ENCODE assay signal across 8 mouse cellular contexts in the genomic region with DNA sequence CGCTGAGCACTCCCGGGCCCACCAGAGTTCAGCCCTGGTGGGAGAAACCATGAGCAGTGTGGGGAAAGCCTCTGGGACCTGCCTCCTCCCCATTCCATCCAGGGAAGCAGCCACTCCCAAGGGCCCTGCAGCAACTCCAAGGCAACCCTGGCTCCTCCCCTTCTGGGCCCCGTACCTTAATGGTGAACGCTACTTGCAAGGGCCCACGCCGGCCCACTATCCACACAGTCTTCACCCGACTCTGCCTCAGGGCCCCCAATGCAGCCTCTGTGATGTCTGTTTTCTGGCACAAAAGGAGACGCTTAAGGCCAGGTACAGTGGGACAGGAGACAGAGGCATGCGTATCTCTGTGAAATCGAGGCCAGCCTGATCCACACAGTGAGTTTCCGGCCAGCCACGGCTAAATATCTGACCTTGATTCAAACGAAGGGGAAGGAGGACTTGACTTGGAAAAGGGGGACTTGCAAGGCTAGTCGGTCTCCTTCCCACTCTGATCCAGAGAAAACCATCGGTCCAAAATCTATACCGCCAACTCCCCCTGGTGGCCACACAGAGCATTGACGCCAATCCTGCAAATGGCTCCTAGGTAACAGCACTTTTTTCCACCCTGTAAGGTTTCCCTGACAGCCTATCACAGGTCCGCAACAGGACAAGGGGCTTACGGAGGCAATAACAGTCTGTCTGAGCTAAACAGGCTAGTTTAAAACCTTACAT. TPM values are rescaled to one million over a fixed set of nuclear protein-coding genes. Genes with fewer than 3 reads are reported as not detected.
DNase-seq lines count a peak whose midpoint lies in the region; ATAC-seq and TF ChIP-seq lines count a peak whose summit lies in the region.

No protein-coding gene starts in this region.

- intact Hi-C loops in left cerebral cortex, postnatal 14 days (cut with DNase I), result loop anchor here (2.0 to 5.0 kb wide), 2 partner anchors 68 to 188 kb away; no protein-coding TSS in a partner anchor

- WGBS in heart, embryonic 11.5 days (ENCODE audit: insufficient replicate concordance), result 23% methylated on average over 19 of the region's 19 CpGs
- 29% methylated on average over 19 of the region's 19 CpGs for WGBS in hindbrain, postnatal 0 days
- 33% methylated on average over 19 of the region's 19 CpGs for WGBS in midbrain, embryonic 15.5 days

- no peak overlapping the region for H3K27ac ChIP-seq in heart, embryonic 11.5 days (ENCODE audit: low read depth, low read length)
- no peak overlapping the region for H3K27ac ChIP-seq in hindbrain, postnatal 0 days
- H3K27ac ChIP-seq in midbrain, embryonic 15.5 days, result no peak overlapping the region

- peak; percentile 97 for TF ChIP-seq CTCF in hindbrain, postnatal 0 days (IDR thresholded peaks at IDR 0.05; ENCODE audit: low read depth)

- no peaks in the 10 kb centered on the region for H3K9me3 ChIP-seq in heart, embryonic 11.5 days (replicated peaks; ENCODE audit: control insufficient read depth, low read length)
- H3K9me3 ChIP-seq in hindbrain, postnatal 0 days (ENCODE audit: low read length), result no peaks in the 10 kb centered on the region
- H3K9me3 ChIP-seq in midbrain, embryonic 15.5 days, result no peaks in the 10 kb centered on the region

- H3K4me1 ChIP-seq in heart, embryonic 11.5 days (ENCODE audit: control insufficient read depth, insufficient read depth, low read length), result peaks cover 16% of the 10 kb centered on the region
- peaks cover 11% of the 10 kb centered on the region; the same call in 1 of the 2 replicates for H3K4me1 ChIP-seq in hindbrain, postnatal 0 days (ENCODE audit: insufficient read depth, low read length)
- peaks cover 26% of the 10 kb centered on the region for H3K4me1 ChIP-seq in midbrain, embryonic 15.5 days

- no peak overlapping the region for H3K4me3 ChIP-seq in heart, embryonic 11.5 days (ENCODE audit: low read depth, low read length)
- no peak overlapping the region for H3K4me3 ChIP-seq in hindbrain, postnatal 0 days (ENCODE audit: low read length)
- H3K4me3 ChIP-seq in midbrain, embryonic 15.5 days, result no peak overlapping the region

- H3K36me3 ChIP-seq in heart, embryonic 11.5 days (ENCODE audit: control insufficient read depth, insufficient read depth, low read length), result peaks cover 2% of the 10 kb centered on the region; the same call in 1 of the 2 replicates
- H3K36me3 ChIP-seq in hindbrain, postnatal 0 days (ENCODE audit: insufficient read depth, low read length), result peaks cover 13% of the 10 kb centered on the region
- H3K36me3 ChIP-seq in midbrain, embryonic 15.5 days (replicated peaks), result 0 out of 2 replicates have a peak, but pooled peaks cover 7% of the 10 kb centered on the region
- H3K36me3 ChIP-seq in splenic B cell, adult 2 months (ENCODE audit: control insufficient read depth, insufficient read depth, low read length, poor library complexity, severe bottlenecking), result peaks cover 9% of the 10 kb centered on the region

- peak; percentile 96 for DNase-seq in heart, adult 11 months
- peak; percentile 96 for DNase-seq in cerebellum, adult 9-10 months
- peak; percentile 91 for DNase-seq in hindbrain, postnatal 0 days (ENCODE audit: low spot score)
- peak; percentile 89 for DNase-seq in left cerebral cortex, postnatal 14 days (ENCODE audit: low spot score in 2 of 2)
- peak; percentile 64 for DNase-seq in splenic B cell, adult 2 months (ENCODE audit: low read depth, low spot score)

- peaks cover 48% of the 10 kb centered on the region for H3K27me3 ChIP-seq in heart, embryonic 11.5 days (ENCODE audit: control insufficient read depth, insufficient read depth, low read length)
- peaks cover 39% of the 10 kb centered on the region for H3K27me3 ChIP-seq in hindbrain, postnatal 0 days (ENCODE audit: insufficient read depth, low read length)
- H3K27me3 ChIP-seq in midbrain, embryonic 15.5 days (replicated peaks), result peaks cover 39% of the 10 kb centered on the region
- H3K27me3 ChIP-seq in splenic B cell, adult 2 months (ENCODE audit: control insufficient read depth, insufficient read depth, low read length, poor library complexity, severe bottlenecking), result 0 out of 2 replicates have a peak, but pooled peaks cover 2% of the 10 kb centered on the region

- ATAC-seq in heart, embryonic 11.5 days (replicated peaks; ENCODE audit: insufficient number of reproducible peaks, low FRiP score, low TSS enrichment), result no peak; the same call in 1 of the 2 replicates
- ATAC-seq in frontal cortex, adult (ENCODE audit: low TSS enrichment), result peak; percentile 66
- ATAC-seq in hindbrain, postnatal 0 days, result peak; percentile 47; the same call in 1 of the 2 replicates
- ATAC-seq in midbrain, embryonic 15.5 days (replicated peaks), result 0 out of 2 replicates have a peak, but pooled peaks have one; percentile 6

- no peak overlapping the region for H3K9ac ChIP-seq in heart, embryonic 11.5 days (ENCODE audit: low read depth, low read length)
- H3K9ac ChIP-seq in hindbrain, postnatal 0 days (replicated peaks; ENCODE audit: low read length), result no peak overlapping the region
- no peak overlapping the region for H3K9ac ChIP-seq in midbrain, embryonic 15.5 days

- no peak overlapping the region for H3K4me2 ChIP-seq in heart, embryonic 11.5 days
- H3K4me2 ChIP-seq in hindbrain, postnatal 0 days (ENCODE audit: low read depth, low read length), result no peak overlapping the region
- no peak overlapping the region for H3K4me2 ChIP-seq in midbrain, embryonic 15.5 days

RNA-seq across cellular contexts. Expression of a gene that starts 3.3 kb away (rescaled TPM):
- polyA plus RNA-seq in heart, embryonic 11.5 days (2014; fragmentation: Nextera tagmentation; extraction: Ambion mirVana), result 0.13 TPM in 1 of 2 replicates, not detected in the other
- total RNA-seq in hindbrain, postnatal 0 days (2014; rRNA removed), result 6.9 and 7.1 TPM in 2 replicates
- polyA plus RNA-seq in hindbrain, postnatal 0 days (2015; fragmentation: Nextera tagmentation; extraction: Ambion mirVana), result 1.0 and 1.1 TPM in 2 replicates
- 10 to 100 TPM; 39.9 TPM for total RNA-seq in left cerebral cortex, postnatal 14 days (2021)
- polyA plus RNA-seq in midbrain, embryonic 15.5 days (2015; fragmentation: Nextera tagmentation; extraction: Ambion mirVana), result 0.21 and 0.26 TPM in 2 replicates

RNA-seq across cellular contexts. Expression of a gene that starts 6.5 kb away (rescaled TPM):
- polyA plus RNA-seq in heart, embryonic 11.5 days (2014; fragmentation: Nextera tagmentation; extraction: Ambion mirVana), result 10.0 and 12.0 TPM in 2 replicates
- total RNA-seq in hindbrain, postnatal 0 days (2014; rRNA removed), result 20.0 and 22.6 TPM in 2 replicates
- 15.0 and 16.4 TPM in 2 replicates for polyA plus RNA-seq in hindbrain, postnatal 0 days (2015; fragmentation: Nextera tagmentation; extraction: Ambion mirVana)
- total RNA-seq in left cerebral cortex, postnatal 14 days (2021), result 10 to 100 TPM; 19.6 to 20.8 TPM
- polyA plus RNA-seq in midbrain, embryonic 15.5 days (2015; fragmentation: Nextera tagmentation; extraction: Ambion mirVana), result 21.5 and 22.1 TPM in 2 replicates

RNA-seq across cellular contexts. Expression of a gene that starts 27.2 kb away (rescaled TPM):
- 0.89 and 1.2 TPM in 2 replicates for polyA plus RNA-seq in heart, embryonic 11.5 days (2014; fragmentation: Nextera tagmentation; extraction: Ambion mirVana)
- 8.3 and 10.8 TPM in 2 replicates for total RNA-seq in hindbrain, postnatal 0 days (2014; rRNA removed)
- polyA plus RNA-seq in hindbrain, postnatal 0 days (2015; fragmentation: Nextera tagmentation; extraction: Ambion mirVana), result 1.8 and 1.9 TPM in 2 replicates
- 1 to 10 TPM; 7.2 to 7.5 TPM for total RNA-seq in left cerebral cortex, postnatal 14 days (2021)
- polyA plus RNA-seq in midbrain, embryonic 15.5 days (2015; fragmentation: Nextera tagmentation; extraction: Ambion mirVana), result 0.96 and 1.0 TPM in 2 replicates

RNA-seq across cellular contexts. Expression of a gene that starts 36.7 kb away (rescaled TPM):
- polyA plus RNA-seq in heart, embryonic 11.5 days (2014; fragmentation: Nextera tagmentation; extraction: Ambion mirVana), result not detected in 2 replicates
- 0.36 and 0.99 TPM in 2 replicates for total RNA-seq in hindbrain, postnatal 0 days (2014; rRNA removed)
- 0.20 and 0.34 TPM in 2 replicates for polyA plus RNA-seq in hindbrain, postnatal 0 days (2015; fragmentation: Nextera tagmentation; extraction: Ambion mirVana)
- under 1 TPM in 1 of 2 experiments, not detected in 1; 0.38 TPM for total RNA-seq in left cerebral cortex, postnatal 14 days (2021)
- polyA plus RNA-seq in midbrain, embryonic 15.5 days (2015; fragmentation: Nextera tagmentation; extraction: Ambion mirVana), result 0.17 TPM in 1 of 2 replicates, not detected in the other

RNA-seq across cellular contexts. Expression of a gene that starts 51.5 kb away (rescaled TPM):
- 0.06 and 0.17 TPM in 2 replicates for polyA plus RNA-seq in heart, embryonic 11.5 days (2014; fragmentation: Nextera tagmentation; extraction: Ambion mirVana)
- total RNA-seq in hindbrain, postnatal 0 days (2014; rRNA removed), result 0.37 and 0.47 TPM in 2 replicates
- polyA plus RNA-seq in hindbrain, postnatal 0 days (2015; fragmentation: Nextera tagmentation; extraction: Ambion mirVana), result 0.10 and 0.13 TPM in 2 replicates
- total RNA-seq in left cerebral cortex, postnatal 14 days (2021), result under 1 TPM; 0.33 to 0.44 TPM
- polyA plus RNA-seq in midbrain, embryonic 15.5 days (2015; fragmentation: Nextera tagmentation; extraction: Ambion mirVana), result 0.09 and 0.18 TPM in 2 replicates
